Mouse (Mus musculus) gastrocnemius, postnatal 25 days (tissue): Measurements from ENCODE around the gene Rfc2. TPM values are rescaled to one million over a fixed set of nuclear protein-coding genes. Genes with fewer than 3 reads are reported as not detected.
"Not testable (repeated sequence)": the region's sequence is repeated elsewhere in the genome, so short reads cannot be mapped to it uniquely, and the experiment has no call there.

Experiments used
- DNase-seq: peaks from one replicate; pipeline ENCODE4 v3.0.0; 2022
- microRNA-seq, 2 experiments: library from miRNA; unstranded; fragments of <30 nt; microRNA quantifications; one replicate each; pipeline ENCODE4 v1.2.0; 2021; ENCODE audit warnings: borderline replicate concordance in 2 of 2
- total RNA-seq, 2 experiments: library from RNA; stranded (reverse); gene quantifications; 1 replicate in 1 of 2; 2 replicates in 1 of 2; pipeline ENCODE4 v1.2.3; 2021

The Rfc2 gene
- total RNA-seq, 2 experiments from 2014 or later: 13.9 to 14.1 TPM

DNA sequence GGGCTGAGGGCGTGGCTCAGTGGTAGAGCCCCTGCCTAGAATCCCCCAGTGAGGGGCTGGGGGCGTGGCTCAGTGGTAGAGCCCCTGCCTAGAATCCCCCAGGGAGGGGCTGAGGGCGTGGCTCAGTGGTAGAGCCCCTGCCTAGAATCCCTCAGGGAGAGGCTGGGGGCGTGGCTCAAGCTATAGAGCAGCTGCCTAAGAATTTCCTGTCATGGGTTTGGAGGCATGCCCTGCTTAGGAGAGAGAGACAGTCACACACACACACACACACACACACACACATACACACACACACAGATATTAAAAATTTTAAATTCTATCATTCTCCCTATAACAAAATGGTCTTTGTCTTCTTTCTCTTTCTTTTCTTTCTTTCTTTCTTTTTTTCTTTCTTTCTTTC is 67.8 kb downstream of the Rfc2 start:
- not testable (repeated sequence) for DNase-seq

- no peak for DNase-seq
Measured at GRCm38 (mm10) chr5:134650926-134651325, 69.8 kb downstream of the Rfc2 start.

Small RNA genes lying within 50 kb of the gene (microRNA-seq; reads per million reads assigned to microRNA genes)
- 0 reads per million in 2 experiments for gene Mir7228

Other genes starting within 250 kb of the Rfc2 start
- 1 to 10 TPM; 9.6 to 9.9 TPM for gene Gtf2ird1, start 124.7 kb upstream of the Rfc2 start, total RNA-seq
- 1 to 10 TPM; 3.6 to 4.0 TPM for gene Clip2, start 28.9 kb upstream of the Rfc2 start, total RNA-seq
- gene Syna, start 21.2 kb upstream of the Rfc2 start, total RNA-seq: not detected
- gene Lat2, start 33.7 kb downstream of the Rfc2 start, total RNA-seq: under 1 TPM; 0.41 to 0.99 TPM
- gene Eif4h, start 58.1 kb downstream of the Rfc2 start, total RNA-seq: 10 to 100 TPM; 85.7 to 97.7 TPM
- gene Limk1, start 107.2 kb downstream of the Rfc2 start, total RNA-seq: 1 to 10 TPM; 2.7 to 2.8 TPM
- 100 to 1,000 TPM in 1 of 2 experiments, 10 to 100 TPM in 1; 72.9 to 155 TPM for gene Eln, start 166.0 kb downstream of the Rfc2 start, total RNA-seq